Comparison of ENCODE assay signal across 21 mouse cellular contexts in genomic region chr16:50607776-50608562, GRCm38 (mm10). TPM values are rescaled to one million over a fixed set of nuclear protein-coding genes. Genes with fewer than 3 reads are reported as not detected.
DNase-seq lines count a peak whose midpoint lies in the region; ATAC-seq and TF ChIP-seq lines count a peak whose summit lies in the region.
"Had no signal": no experiment of that assay in that cellular context is flagged by ENCODE, and none has a peak within 500 bp of the region (broad histone marks: within the 10 kb centered on the region; RNA-seq: fewer than 3 reads in every experiment).

No protein-coding gene starts in this region.

- H3K27me3 ChIP-seq in hindbrain, embryonic 16.5 days (replicated peaks; ENCODE audit: control insufficient read depth, insufficient read depth, low read length), result no peaks in the 10 kb centered on the region
- no peaks in the 10 kb centered on the region for H3K27me3 ChIP-seq in hindbrain, embryonic 10.5 days (ENCODE audit: insufficient read depth, poor library complexity, severe bottlenecking)
- H3K27me3 ChIP-seq in forebrain, embryonic 14.5 days (replicated peaks; ENCODE audit: control insufficient read depth, insufficient read depth, low read length), result no peaks in the 10 kb centered on the region
- peaks cover 71% of the 10 kb centered on the region for H3K27me3 ChIP-seq in midbrain, embryonic 13.5 days
- H3K27me3 ChIP-seq: neural tube, embryonic 13.5 days had no signal

- H3K9ac ChIP-seq in hindbrain, embryonic 16.5 days (ENCODE audit: low read depth, low read length), result no peak overlapping the region
- no peak overlapping the region for H3K9ac ChIP-seq in forebrain, embryonic 14.5 days (ENCODE audit: low read length)
- no peak overlapping the region for H3K9ac ChIP-seq in midbrain, embryonic 13.5 days (replicated peaks)
- H3K9ac ChIP-seq: liver, embryonic 14.5 days; neural tube, embryonic 13.5 days had no signal

- no peak overlapping the region for H3K27ac ChIP-seq in hindbrain, embryonic 16.5 days (ENCODE audit: low read depth, low read length)
- no peak overlapping the region for H3K27ac ChIP-seq in hindbrain, embryonic 10.5 days
- no peak overlapping the region for H3K27ac ChIP-seq in forebrain, embryonic 14.5 days (ENCODE audit: low read depth, low read length)
- H3K27ac ChIP-seq in layer of hippocampus, adult 2 months, result peak overlapping the region; percentile 21; the same call in 1 of the 2 replicates
- no peak overlapping the region for H3K27ac ChIP-seq in midbrain, embryonic 13.5 days
- H3K27ac ChIP-seq: heart, embryonic 10.5 days; kidney, postnatal 0 days; liver, embryonic 14.5 days; neural tube, embryonic 13.5 days had no signal

- no peaks in the 10 kb centered on the region for H3K36me3 ChIP-seq in hindbrain, embryonic 16.5 days (ENCODE audit: control insufficient read depth, insufficient read depth, low read length)
- no peaks in the 10 kb centered on the region for H3K36me3 ChIP-seq in hindbrain, embryonic 10.5 days
- no peaks in the 10 kb centered on the region for H3K36me3 ChIP-seq in forebrain, embryonic 14.5 days (ENCODE audit: control insufficient read depth, insufficient read depth, low read length)
- H3K36me3 ChIP-seq in midbrain, embryonic 13.5 days, result no peaks in the 10 kb centered on the region
- H3K36me3 ChIP-seq: heart, embryonic 10.5 days; neural tube, embryonic 13.5 days had no signal

- no peak overlapping the region for H3K4me2 ChIP-seq in hindbrain, embryonic 16.5 days (ENCODE audit: low read length)
- no peak overlapping the region for H3K4me2 ChIP-seq in forebrain, embryonic 14.5 days (ENCODE audit: low read length)
- H3K4me2 ChIP-seq in midbrain, embryonic 13.5 days (replicated peaks), result no peak overlapping the region
- H3K4me2 ChIP-seq: neural tube, embryonic 13.5 days had no signal

- ATAC-seq in hindbrain, embryonic 16.5 days, result 0 out of 2 replicates have a peak, but pooled peaks have one; percentile 68
- peak; percentile 68; the same call in 1 of the 2 replicates for ATAC-seq in forebrain, embryonic 14.5 days
- peak; percentile 85 for ATAC-seq in midbrain, embryonic 13.5 days
- ATAC-seq in activated CD4-positive, CD25-positive, alpha-beta regulatory T cell, adult 4 months, result no peak

- 49% methylated on average over 15 of the region's 15 CpGs for WGBS in hindbrain, embryonic 16.5 days
- WGBS in hindbrain, embryonic 10.5 days, result 54% methylated on average over 15 of the region's 15 CpGs
- 55% methylated on average over 15 of the region's 15 CpGs for WGBS in forebrain, embryonic 14.5 days
- 15% methylated on average over 15 of the region's 15 CpGs for WGBS in midbrain, embryonic 13.5 days

- H3K9me3 ChIP-seq in hindbrain, embryonic 16.5 days (ENCODE audit: control insufficient read depth, low read length), result no peaks in the 10 kb centered on the region
- H3K9me3 ChIP-seq in hindbrain, embryonic 10.5 days, result no peaks in the 10 kb centered on the region
- H3K9me3 ChIP-seq in forebrain, embryonic 14.5 days (replicated peaks; ENCODE audit: control insufficient read depth, low read length), result no peaks in the 10 kb centered on the region
- H3K9me3 ChIP-seq in midbrain, embryonic 13.5 days, result no peaks in the 10 kb centered on the region
- H3K9me3 ChIP-seq: heart, embryonic 10.5 days; neural tube, embryonic 13.5 days had no signal

- no peaks in the 10 kb centered on the region for H3K4me1 ChIP-seq in hindbrain, embryonic 16.5 days (ENCODE audit: control insufficient read depth, insufficient read depth, low read depth, low read length)
- H3K4me1 ChIP-seq in hindbrain, embryonic 10.5 days (replicated peaks), result no peaks in the 10 kb centered on the region
- 0 out of 2 replicates have a peak, but pooled peaks cover 5% of the 10 kb centered on the region for H3K4me1 ChIP-seq in forebrain, embryonic 14.5 days (ENCODE audit: control insufficient read depth, insufficient read depth, low read length)
- H3K4me1 ChIP-seq in midbrain, embryonic 13.5 days (replicated peaks), result peaks cover 9% of the 10 kb centered on the region; the same call in 1 of the 2 replicates
- H3K4me1 ChIP-seq: heart, embryonic 10.5 days; neural tube, embryonic 13.5 days had no signal

- no peak for DNase-seq in hindbrain, embryonic 10.5 days (ENCODE audit: low spot score)
- DNase-seq in forebrain, embryonic 14.5 days (ENCODE audit: low spot score), result peak; percentile 48
- peak; percentile 72 to 80 for DNase-seq in layer of hippocampus, adult 2 months (ENCODE audit: low spot score in 2 of 2)
- DNase-seq in kidney, adult 9 months, result no peak
- no peak for DNase-seq in urinary bladder, adult 2 months (ENCODE audit: low spot score)
- DNase-seq: cerebellum, adult 11-12 months; gastrocnemius, postnatal 10 days; lung, postnatal 10 days; retina, postnatal 1 day had no signal

- no peak overlapping the region for H3K4me3 ChIP-seq in hindbrain, embryonic 16.5 days (ENCODE audit: low read length)
- no peak overlapping the region for H3K4me3 ChIP-seq in hindbrain, embryonic 10.5 days
- H3K4me3 ChIP-seq in forebrain, embryonic 14.5 days (ENCODE audit: low read depth, low read length), result no peak overlapping the region
- no peak overlapping the region for H3K4me3 ChIP-seq in layer of hippocampus, adult 2 months
- H3K4me3 ChIP-seq in midbrain, embryonic 13.5 days (replicated peaks), result no peak overlapping the region
- H3K4me3 ChIP-seq: heart, embryonic 10.5 days; neural tube, embryonic 13.5 days had no signal

- TF ChIP-seq CTCF in layer of hippocampus, adult 2 months (conservative IDR thresholded peaks at IDR 0.05), result no peak

RNA-seq across cellular contexts. Expression of gene Ccdc54, which starts 17.0 kb away (rescaled TPM):
- polyA plus RNA-seq in hindbrain, embryonic 16.5 days (2015; fragmentation: Nextera tagmentation; extraction: Ambion mirVana), result not detected in 2 replicates
- polyA plus RNA-seq in hindbrain, embryonic 10.5 days (2016; fragmentation: Nextera tagmentation; extraction: Ambion mirVana), result not detected in 2 replicates
- polyA plus RNA-seq in forebrain, embryonic 14.5 days (2014; fragmentation: Nextera tagmentation; extraction: Ambion mirVana), result not detected in 2 replicates
- not detected for total RNA-seq in layer of hippocampus, adult 2 months (2021)
- polyA plus RNA-seq in midbrain, embryonic 13.5 days (2015; fragmentation: Nextera tagmentation; extraction: Ambion mirVana), result not detected in 2 replicates
- not detected in 2 replicates for polyA plus RNA-seq in urinary bladder, adult 2 months (2012; rRNA removed)
- not detected for polyA plus RNA-seq in activated CD4-positive, CD25-positive, alpha-beta regulatory T cell, adult 4 months (2017; shearing (Covaris generic))
- total RNA-seq: gastrocnemius, postnatal 10 days; heart, postnatal 25 days; MEL had no signal
- polyA plus RNA-seq: heart, embryonic 10.5 days; kidney, postnatal 0 days; limb, embryonic 11.5 days; liver, embryonic 14.5 days; neural tube, embryonic 13.5 days; stomach, embryonic 14.5 days; thymus, postnatal 0 days had no signal

Comparison
In these comparisons a context has a peak if more than half of its experiments do, and no peak if none do; other contexts are left out.
1. DNase-seq: peak in forebrain, embryonic 14.5 days (single experiment) and layer of hippocampus, adult 2 months (2 of 2); none in hindbrain, embryonic 10.5 days (single experiment), kidney, adult 9 months (single experiment) and urinary bladder, adult 2 months (single experiment).